Mouse (Mus musculus) layer of hippocampus, adult 11-12 months (tissue): ENCODE measurements around the gene Igsf23.
"Not testable (repeated sequence)": the region's sequence is repeated elsewhere in the genome, so short reads cannot be mapped to it uniquely, and the experiment has no call there.

Source experiments
- DNase-seq: peaks from one replicate; pipeline ENCODE4 v3.0.0; 2022; ENCODE audit warnings: low spot score

Igsf23 gene

GRCm38 (mm10) chr7:19950589-19950988, at the start of gene Igsf23:
TSS of gene Igsf23 (minus strand) at chr7:19950756.
- no peak for DNase-seq

DNA sequence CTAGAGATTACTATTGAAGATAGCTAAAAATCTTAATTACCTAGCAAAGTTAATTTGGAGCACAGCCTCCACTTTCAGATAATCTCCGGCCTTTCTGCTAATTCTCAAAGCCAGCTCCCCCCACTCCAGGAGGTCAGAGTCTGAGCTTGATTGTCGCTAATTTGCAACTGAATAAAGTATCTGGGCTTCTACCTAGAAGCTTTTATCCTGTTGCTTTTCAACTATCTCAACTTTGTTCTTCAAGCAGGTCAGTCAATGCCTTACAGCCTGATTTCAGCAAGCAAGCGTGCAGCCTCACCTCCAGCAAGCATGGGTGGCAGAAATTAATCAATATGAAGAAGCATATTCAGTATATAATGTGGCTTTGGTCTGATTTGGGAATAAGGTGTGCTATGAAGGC, 46.2 kb upstream of the Igsf23 start:
- DNase-seq, result not testable (repeated sequence)

DNA sequence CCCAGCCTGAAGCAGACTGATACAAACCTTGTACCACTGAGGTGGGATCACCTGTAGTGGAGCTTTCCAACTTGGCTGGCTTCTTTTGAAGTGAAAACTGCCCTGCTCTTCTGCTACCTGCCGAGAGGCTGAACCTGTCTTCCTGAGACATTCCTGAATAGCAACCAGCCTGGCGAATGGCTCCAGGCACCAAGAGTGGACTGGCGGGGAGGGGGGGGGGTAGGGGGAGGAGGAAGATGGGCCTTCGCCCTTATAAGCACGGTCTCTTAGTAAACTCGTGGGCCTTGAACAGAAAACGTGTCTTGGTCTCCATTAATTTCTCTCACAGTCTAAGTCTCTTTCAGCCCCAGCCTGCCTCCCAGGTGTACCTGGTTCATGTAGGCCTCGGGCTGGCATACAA, 40.6 kb upstream of the Igsf23 start, which contains the start of gene Nlrp9b:
Gene Nlrp9b (plus strand): TSS at position 301 of the 400 bp plus-strand sequence.
- not testable (repeated sequence) for DNase-seq

GRCm38 (mm10) chr7:19971516-19971915, 21.0 kb upstream of the Igsf23 start:
- no peak for DNase-seq

DNA sequence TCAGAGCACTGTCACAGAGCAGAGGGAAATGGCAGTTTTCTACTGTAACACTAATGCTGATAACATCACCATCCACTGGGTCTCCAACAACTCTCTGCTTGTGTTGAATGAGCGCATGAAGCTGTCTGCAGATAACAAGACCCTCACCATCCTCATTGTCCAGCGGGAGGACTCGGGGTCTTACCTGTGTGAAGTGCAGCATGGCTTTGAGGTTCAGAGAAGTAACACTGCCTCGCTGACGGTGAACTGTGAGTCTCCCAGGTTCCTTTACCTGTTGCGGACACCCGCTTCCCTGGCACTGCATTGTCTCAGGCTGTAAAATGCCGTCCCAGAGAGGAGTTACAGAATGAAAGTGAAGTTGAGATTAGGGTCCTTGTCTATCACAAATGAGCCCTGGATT, 19.6 kb upstream of the Igsf23 start:
- DNase-seq, result no peak

GRCm38 (mm10) chr7:19969541-19970090, 19.1 kb upstream of the Igsf23 start:
- no peak for DNase-seq

GRCm38 (mm10) chr7:19969106-19969505, 18.6 kb upstream of the Igsf23 start:
- DNase-seq, result no peak

- no peak for DNase-seq
Measured at GRCm38 (mm10) chr7:19964985-19965579, 14.5 kb upstream of the Igsf23 start, which contains the start of gene Ceacam20. TSS of gene Ceacam20 (plus strand) at chr7:19965412.

- no peak for DNase-seq
Measured at GRCm38 (mm10) chr7:19962423-19962822, 11.9 kb upstream of the Igsf23 start.

GRCm38 (mm10) chr7:19956341-19956781, 5.8 kb upstream of the Igsf23 start:
- DNase-seq, result peak; percentile 95

DNA sequence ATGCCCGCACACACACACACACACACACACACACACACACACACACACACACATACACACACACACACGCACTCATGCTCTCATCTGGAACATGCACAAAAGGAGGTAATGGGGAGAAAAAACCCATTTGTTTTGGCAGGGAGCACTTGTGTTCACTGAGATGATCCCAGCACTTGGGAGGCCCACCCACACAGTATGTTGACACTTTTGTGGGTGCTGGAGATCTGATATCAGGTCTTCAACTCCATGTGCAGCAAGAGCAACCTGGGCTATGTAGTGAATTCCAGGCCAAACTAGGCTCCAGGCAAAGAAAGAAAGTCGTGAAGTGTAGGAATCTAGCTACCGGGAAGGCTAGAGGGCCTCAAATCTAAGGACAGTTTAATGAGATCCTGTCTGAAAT, 5.3 kb upstream of the Igsf23 start:
- no peak for DNase-seq

GRCm38 (mm10) chr7:19953054-19953453, 2.5 kb upstream of the Igsf23 start:
- DNase-seq, result no peak

GRCm38 (mm10) chr7:19952320-19952986, 1.9 kb upstream of the Igsf23 start:
- no peak for DNase-seq

DNA sequence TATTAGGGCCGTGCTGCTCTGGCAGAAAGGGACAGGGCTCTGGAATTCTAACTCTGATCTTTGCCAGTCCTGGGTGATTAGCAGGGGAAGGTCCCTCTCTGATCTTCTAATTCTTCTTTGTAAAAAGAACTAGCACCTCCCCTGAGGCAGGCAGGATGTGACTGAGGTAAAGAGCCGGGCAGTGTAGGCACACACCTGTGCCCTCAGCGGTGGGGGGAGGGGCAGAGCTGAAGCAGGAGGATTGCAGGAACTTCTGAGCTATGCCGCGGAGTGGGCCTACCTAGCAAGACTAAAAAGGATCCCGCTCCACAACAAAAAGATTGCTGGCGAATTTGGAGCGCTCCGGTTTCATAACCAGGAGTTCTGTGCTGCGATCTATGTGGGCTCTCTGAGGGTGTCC, 560 bp downstream of the Igsf23 start:
- DNase-seq, result no peak

- DNase-seq, result no peak
Measured at GRCm38 (mm10) chr7:19948956-19949355, 1.6 kb downstream of the Igsf23 start.

DNA sequence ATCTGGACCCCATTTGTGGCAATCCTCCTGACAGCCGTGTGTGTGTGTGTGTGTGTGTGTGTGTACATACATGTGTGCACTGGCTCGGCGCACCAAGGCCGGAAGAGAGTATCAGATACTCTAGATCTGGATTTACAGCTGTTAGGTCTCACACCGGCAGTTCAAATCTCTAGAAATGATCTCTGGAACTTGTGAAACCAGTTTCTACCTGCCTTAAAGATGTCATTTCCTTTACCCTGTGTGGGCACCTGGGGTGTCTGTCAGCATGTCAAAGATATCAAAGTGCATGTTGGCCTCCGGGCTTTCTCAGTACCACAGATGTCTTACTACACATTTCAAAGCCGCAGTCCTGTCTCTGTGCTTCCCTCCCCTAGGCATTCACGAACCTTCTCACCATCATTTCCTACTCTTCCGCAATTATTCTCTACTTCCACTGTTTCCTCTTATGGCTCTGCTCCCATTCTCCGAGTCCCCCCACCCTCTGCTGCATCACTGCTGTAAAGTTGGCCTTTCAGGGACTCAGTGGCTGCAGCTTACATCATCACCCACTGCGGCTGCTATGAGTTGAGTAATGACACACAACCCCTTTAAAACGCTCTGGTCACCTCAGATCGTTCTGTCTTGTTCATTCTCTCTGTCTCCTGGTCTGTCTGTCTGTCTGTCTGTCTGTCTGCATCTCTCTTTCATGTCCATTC, 4.6 kb downstream of the Igsf23 start:
- no peak for DNase-seq

DNA sequence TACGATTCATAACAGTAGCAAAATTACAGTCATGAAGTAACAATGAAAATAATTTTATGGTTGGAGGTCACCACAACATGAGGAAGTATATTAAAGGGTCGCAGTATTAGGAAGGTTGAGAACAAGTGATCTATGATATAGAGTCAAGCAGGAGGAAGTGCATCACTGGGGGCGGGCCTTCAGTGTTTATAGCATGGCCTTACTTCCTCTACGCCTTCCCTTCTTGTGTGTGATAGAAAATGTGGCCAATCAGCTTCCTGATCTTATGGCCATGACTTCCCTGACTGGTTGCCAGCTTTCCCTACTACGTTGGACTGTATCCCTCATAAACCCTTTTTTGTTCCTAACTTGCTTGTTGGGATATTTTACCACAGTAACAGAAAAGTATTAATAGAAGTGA, 5.4 kb downstream of the Igsf23 start:
- no peak for DNase-seq

DNA sequence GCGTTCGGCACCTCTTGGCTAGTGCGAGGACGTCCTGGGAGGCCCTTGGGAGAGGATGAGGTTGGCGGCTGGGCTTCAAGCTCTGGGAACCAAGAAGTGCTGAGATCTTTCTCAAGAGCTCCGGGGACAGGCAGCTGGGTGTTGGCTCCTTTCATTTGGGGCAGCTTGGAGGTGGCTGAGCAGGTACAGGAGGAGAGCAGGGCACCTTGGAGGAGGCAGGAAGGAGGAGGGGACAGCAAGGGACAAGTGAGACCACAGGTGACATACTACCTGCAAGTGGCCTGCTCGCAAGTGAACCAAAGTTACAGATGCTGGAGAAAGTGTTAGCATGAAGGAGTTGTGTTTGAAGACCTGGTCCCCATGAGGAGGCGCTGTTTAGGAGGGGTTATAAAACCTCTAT, 5.8 kb downstream of the Igsf23 start:
- DNase-seq, result no peak

- no peak for DNase-seq
Measured at GRCm38 (mm10) chr7:19940256-19940655, 10.3 kb downstream of the Igsf23 start.

GRCm38 (mm10) chr7:19939555-19940235, 10.9 kb downstream of the Igsf23 start:
- DNase-seq, result peak; percentile 78

- DNase-seq, result no peak
Measured at GRCm38 (mm10) chr7:19937229-19937821, 13.2 kb downstream of the Igsf23 start.

DNA sequence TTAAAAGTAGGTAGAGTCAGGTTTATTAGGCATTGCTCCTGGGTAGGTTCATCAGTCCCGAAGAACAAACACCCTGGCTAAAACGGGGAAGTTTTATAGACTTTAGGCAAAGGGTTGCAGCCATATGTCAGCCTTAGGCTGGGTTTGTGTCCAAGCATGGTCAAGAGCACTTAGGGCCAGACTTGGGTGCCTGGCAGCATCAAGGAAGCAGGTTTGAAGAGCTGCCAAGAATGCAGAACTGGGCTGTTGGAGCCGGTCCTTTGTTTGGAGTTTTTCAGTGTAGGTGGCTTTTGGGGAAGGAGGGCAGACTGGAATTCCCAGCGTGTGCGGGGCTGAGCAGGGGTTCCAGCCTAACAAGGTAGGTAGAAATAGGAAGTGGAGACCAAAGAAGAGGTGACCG, 14.6 kb downstream of the Igsf23 start:
- DNase-seq, result no peak
